Mouse (Mus musculus): ENCODE results near the gene Olfr633. TPM values are rescaled to one million over a fixed set of nuclear protein-coding genes. Genes with fewer than 3 reads are reported as not detected.

Olfr633 gene
- not detected in 2 replicates for polyA plus RNA-seq (2012; rRNA removed)

GRCm38 (mm10) chr7:103944137-103944536, at the start of gene Olfr633:
Gene Olfr633, plus strand, starts transcription at chr7:103944437.

GRCm38 (mm10) chr7:103903187-103903586, 41.0 kb upstream of the Olfr633 start, which contains the start of gene Olfr65:
Gene Olfr65, plus strand, starts transcription at chr7:103903487.

GRCm38 (mm10) chr7:103928525-103928924, 15.7 kb upstream of the Olfr633 start, which contains the start of gene Olfr631:
Gene Olfr631, plus strand, starts transcription at chr7:103928825.

GRCm38 (mm10) chr7:103934264-103934663, 10.0 kb upstream of the Olfr633 start, which contains the start of gene Olfr632:
Gene Olfr632, plus strand, starts transcription at chr7:103934347.

GRCm38 (mm10) chr7:103970852-103971251, 26.6 kb downstream of the Olfr633 start, which contains the start of gene Olfr635:
Gene Olfr635, plus strand, starts transcription at chr7:103971152.

GRCm38 (mm10) chr7:103998446-103998845, 54.2 kb downstream of the Olfr633 start, which contains the start of gene Olfr638:
Gene Olfr638, plus strand, starts transcription at chr7:103998746.

Other genes with a start within 250 kb of the Olfr633 start
- gene Olfr243, start 229.8 kb upstream of the Olfr633 start, polyA plus RNA-seq (2012; rRNA removed), result not detected in 2 replicates
- gene Olfr628, start 214.1 kb upstream of the Olfr633 start, polyA plus RNA-seq (2012; rRNA removed), result not detected in 2 replicates
- not detected in 2 replicates for gene Olfr629, start 199.5 kb upstream of the Olfr633 start, polyA plus RNA-seq (2012; rRNA removed)
- gene Olfr630, start 187.1 kb upstream of the Olfr633 start, polyA plus RNA-seq (2012; rRNA removed), result not detected in 2 replicates
- gene Olfr69, start 172.8 kb upstream of the Olfr633 start, polyA plus RNA-seq (2012; rRNA removed), result not detected in 2 replicates
- not detected in 2 replicates for gene Olfr68, start 164.7 kb upstream of the Olfr633 start, polyA plus RNA-seq (2012; rRNA removed)
- gene Olfr67, start 152.6 kb upstream of the Olfr633 start, polyA plus RNA-seq (2012; rRNA removed), result not detected in 2 replicates
- 19.7 and 97.2 TPM in 2 replicates for gene Hbb-bt, start 130.4 kb upstream of the Olfr633 start, polyA plus RNA-seq (2012; rRNA removed)
- gene Hbb-bs, start 116.3 kb upstream of the Olfr633 start, polyA plus RNA-seq (2012; rRNA removed), result 178 and 1,004 TPM in 2 replicates
- gene Hbb-bh2, start 103.9 kb upstream of the Olfr633 start, polyA plus RNA-seq (2012; rRNA removed), result not detected in 2 replicates
- gene Hbb-bh1, start 101.3 kb upstream of the Olfr633 start, polyA plus RNA-seq (2012; rRNA removed), result not detected in 2 replicates
- gene Hbb-y, start 91.2 kb upstream of the Olfr633 start, polyA plus RNA-seq (2012; rRNA removed), result not detected in 2 replicates
- gene Olfr66, start 58.2 kb upstream of the Olfr633 start, polyA plus RNA-seq (2012; rRNA removed), result not detected in 2 replicates
- gene Olfr64, start 50.0 kb upstream of the Olfr633 start, polyA plus RNA-seq (2012; rRNA removed), result not detected in 2 replicates
- gene Olfr65, start 41.0 kb upstream of the Olfr633 start, polyA plus RNA-seq (2012; rRNA removed), result not detected in 2 replicates
- 0.12 TPM in 1 of 2 replicates, not detected in the other for gene Olfr631, start 15.6 kb upstream of the Olfr633 start, polyA plus RNA-seq (2012; rRNA removed)
- not detected in 2 replicates for gene Olfr632, start 10.1 kb upstream of the Olfr633 start, polyA plus RNA-seq (2012; rRNA removed)
- gene Olfr635, start 26.7 kb downstream of the Olfr633 start, polyA plus RNA-seq (2012; rRNA removed), result not detected in 2 replicates
- not detected in 2 replicates for gene Olfr638, start 54.3 kb downstream of the Olfr633 start, polyA plus RNA-seq (2012; rRNA removed)
- not detected in 2 replicates for gene Olfr639, start 72.9 kb downstream of the Olfr633 start, polyA plus RNA-seq (2012; rRNA removed)
- not detected in 2 replicates for gene Olfr640, start 81.1 kb downstream of the Olfr633 start, polyA plus RNA-seq (2012; rRNA removed)
- not detected in 2 replicates for gene Olfr641, start 91.0 kb downstream of the Olfr633 start, polyA plus RNA-seq (2012; rRNA removed)
- gene Olfr642, start 108.2 kb downstream of the Olfr633 start, polyA plus RNA-seq (2012; rRNA removed), result not detected in 2 replicates
- not detected in 2 replicates for gene 4930516K23Rik, start 117.0 kb downstream of the Olfr633 start, polyA plus RNA-seq (2012; rRNA removed)
- not detected in 2 replicates for gene Olfr644, start 127.4 kb downstream of the Olfr633 start, polyA plus RNA-seq (2012; rRNA removed)
- gene Olfr645, start 141.0 kb downstream of the Olfr633 start, polyA plus RNA-seq (2012; rRNA removed), result not detected in 2 replicates
- gene Olfr646, start 160.4 kb downstream of the Olfr633 start, polyA plus RNA-seq (2012; rRNA removed), result not detected in 2 replicates
- not detected in 2 replicates for gene Ubqln5, start 185.4 kb downstream of the Olfr633 start, polyA plus RNA-seq (2012; rRNA removed)
- not detected in 2 replicates for gene Olfr643, start 193.0 kb downstream of the Olfr633 start, polyA plus RNA-seq (2012; rRNA removed)
- gene Ubqln3, start 198.8 kb downstream of the Olfr633 start, polyA plus RNA-seq (2012; rRNA removed), result not detected in 2 replicates
- gene Ubqlnl, start 206.1 kb downstream of the Olfr633 start, polyA plus RNA-seq (2012; rRNA removed), result not detected in 2 replicates
- not detected in 2 replicates for gene Olfm5, start 220.4 kb downstream of the Olfr633 start, polyA plus RNA-seq (2012; rRNA removed)
- gene Olfr648, start 239.0 kb downstream of the Olfr633 start, polyA plus RNA-seq (2012; rRNA removed), result not detected in 2 replicates